Mouse (Mus musculus) erythroblast, adult 5-6 weeks (primary cell): ENCODE measurements at regions not wholly inside any gene's neighbourhood (a gene's known extent, or its start where the extent isn't known, plus 50 kb on each side); places are given as distances from the start of the nearest gene placed in this dataset.

Source experiments
- ATAC-seq: replicated peaks from 2 replicates; pipeline ENCODE4 v1.8.0; 2016; ENCODE audit warnings: moderate number of reproducible peaks, mild to moderate bottlenecking, moderate TSS enrichment, inconsistent platforms; ENCODE audit not compliant: poor library complexity, low FRiP score, severe bottlenecking

- no peak for ATAC-seq
Measured at GRCm38 (mm10) chr14:62215071-62215470, 77.3 kb upstream of the Rnaseh2b start.

GRCm38 (mm10) chr14:62216995-62217394 is 75.4 kb upstream of the Rnaseh2b start:
- ATAC-seq = no peak

- ATAC-seq = no peak
Measured at GRCm38 (mm10) chr14:62217971-62218370, 74.4 kb upstream of the Rnaseh2b start.

GRCm38 (mm10) chr14:62218716-62219115 is 73.7 kb upstream of the Rnaseh2b start:
- no peak for ATAC-seq

- no peak for ATAC-seq
Measured at GRCm38 (mm10) chr14:62220770-62221169, 71.6 kb upstream of the Rnaseh2b start.
